Mouse (Mus musculus) adrenal gland, postnatal 14 days (tissue): ENCODE data around the gene Apobec4. TPM values are rescaled to one million over a fixed set of nuclear protein-coding genes. Genes with fewer than 3 reads are reported as not detected.
"Not testable (repeated sequence)": the region's sequence is repeated elsewhere in the genome, so short reads cannot be mapped to it uniquely, and the experiment has no call there.

Source experiments
- DNase-seq: peaks from one replicate; pipeline ENCODE4 v3.0.0; 2021; ENCODE audit warnings: mixed read lengths
- total RNA-seq: library from RNA; stranded (reverse); gene quantifications from 2 replicates; pipeline ENCODE4 v1.2.3, GENCODE M21; 2021

Gene Apobec4
- total RNA-seq, 1 experiment from 2014 or later = not detected

GRCm38 (mm10) chr1:152766804-152767748 is 16.7 kb downstream of the Apobec4 start:
- DNase-seq = no peak

- DNase-seq = peak; percentile 86
Measured at GRCm38 (mm10) chr1:152767749-152768488, 17.6 kb downstream of the Apobec4 start.

- DNase-seq = no peak
Measured at GRCm38 (mm10) chr1:152771016-152771415, 20.7 kb downstream of the Apobec4 start.

GRCm38 (mm10) chr1:152774601-152775000 is 24.2 kb downstream of the Apobec4 start:
- not testable (repeated sequence) for DNase-seq

- peak; percentile 91 for DNase-seq
Measured at GRCm38 (mm10) chr1:152779071-152779737, 28.9 kb downstream of the Apobec4 start.

DNA sequence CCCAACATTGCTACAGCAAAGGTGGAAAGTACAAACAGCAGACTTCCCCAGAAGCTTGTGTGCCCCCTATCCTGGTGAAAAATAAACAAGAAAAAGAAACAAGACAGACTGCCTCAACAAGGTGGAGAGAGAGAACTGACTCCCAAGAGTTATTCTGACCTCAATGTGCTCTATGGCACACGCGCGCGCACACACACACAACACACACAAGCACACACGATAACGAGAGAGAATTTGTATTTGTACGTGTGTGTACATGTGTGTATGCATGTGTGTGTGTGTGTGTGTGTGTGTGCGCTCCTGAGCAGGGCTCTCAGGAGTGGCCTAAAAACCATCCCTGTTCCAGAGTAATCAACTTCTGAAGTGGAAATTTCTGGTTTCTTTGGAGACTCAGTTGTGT is 34.3 kb downstream of the Apobec4 start:
- DNase-seq = no peak

DNA sequence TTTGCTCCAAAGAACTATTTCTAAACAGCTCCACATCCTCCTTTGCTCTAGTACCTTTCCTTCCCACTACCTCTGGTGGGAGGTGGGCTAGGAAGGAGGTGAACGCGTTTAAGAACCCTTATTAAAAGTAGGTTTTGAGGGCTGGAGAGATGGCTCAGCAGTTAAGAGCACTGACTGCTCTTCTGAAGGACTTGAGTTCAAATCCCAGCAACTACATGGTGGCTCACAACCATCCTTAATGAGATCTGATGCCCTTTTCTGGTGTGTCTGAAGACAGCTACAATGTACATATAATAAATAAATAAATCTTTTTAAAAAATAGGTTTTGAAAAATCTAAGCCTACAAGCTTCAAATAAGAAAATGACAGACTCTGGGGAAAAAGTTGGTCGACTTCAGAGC is 35.1 kb downstream of the Apobec4 start:
- DNase-seq = not testable (repeated sequence)

GRCm38 (mm10) chr1:152786953-152787352 is 36.6 kb downstream of the Apobec4 start:
- no peak for DNase-seq

GRCm38 (mm10) chr1:152788121-152788660 is 37.8 kb downstream of the Apobec4 start:
- DNase-seq = no peak

- peak; percentile 56 for DNase-seq
Measured at GRCm38 (mm10) chr1:152790254-152790653, 39.9 kb downstream of the Apobec4 start.

- DNase-seq = peak; percentile 17
Measured at GRCm38 (mm10) chr1:152790821-152791220, 40.5 kb downstream of the Apobec4 start.

- peak; percentile 63 for DNase-seq
Measured at GRCm38 (mm10) chr1:152791269-152791668, 40.9 kb downstream of the Apobec4 start.

- DNase-seq = no peak
Measured at GRCm38 (mm10) chr1:152792736-152793494, 42.6 kb downstream of the Apobec4 start.

DNA sequence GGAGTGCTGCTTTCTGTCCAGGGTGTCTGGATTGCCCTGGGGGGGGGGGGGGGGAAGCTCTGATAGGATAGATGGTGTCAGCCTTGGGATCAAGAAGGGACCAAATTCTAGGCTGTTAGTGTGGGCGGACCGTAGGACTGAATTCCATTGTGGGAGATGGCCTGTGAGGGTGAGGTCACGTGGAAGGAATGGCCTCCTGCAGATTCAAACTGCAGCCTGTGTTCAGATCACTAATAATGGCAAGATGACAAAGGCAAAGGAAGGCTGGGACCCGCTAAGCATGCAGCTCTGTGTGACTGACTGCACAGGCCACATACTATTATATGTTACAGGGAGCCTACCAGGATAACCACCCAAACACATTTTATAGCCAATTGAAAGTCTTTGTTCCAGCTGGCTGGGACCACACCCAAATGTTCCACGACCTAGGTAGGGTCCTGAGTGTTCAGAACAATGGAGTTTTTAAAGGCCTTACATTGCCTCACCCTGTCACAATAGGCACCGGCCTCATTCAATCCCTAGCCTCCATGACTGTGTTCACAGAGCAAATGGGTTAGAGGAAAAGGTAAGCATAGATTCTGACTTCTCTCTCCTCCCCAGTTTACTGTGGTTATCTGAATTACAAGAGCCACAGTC is 43.3 kb downstream of the Apobec4 start:
- DNase-seq = no peak

DNA sequence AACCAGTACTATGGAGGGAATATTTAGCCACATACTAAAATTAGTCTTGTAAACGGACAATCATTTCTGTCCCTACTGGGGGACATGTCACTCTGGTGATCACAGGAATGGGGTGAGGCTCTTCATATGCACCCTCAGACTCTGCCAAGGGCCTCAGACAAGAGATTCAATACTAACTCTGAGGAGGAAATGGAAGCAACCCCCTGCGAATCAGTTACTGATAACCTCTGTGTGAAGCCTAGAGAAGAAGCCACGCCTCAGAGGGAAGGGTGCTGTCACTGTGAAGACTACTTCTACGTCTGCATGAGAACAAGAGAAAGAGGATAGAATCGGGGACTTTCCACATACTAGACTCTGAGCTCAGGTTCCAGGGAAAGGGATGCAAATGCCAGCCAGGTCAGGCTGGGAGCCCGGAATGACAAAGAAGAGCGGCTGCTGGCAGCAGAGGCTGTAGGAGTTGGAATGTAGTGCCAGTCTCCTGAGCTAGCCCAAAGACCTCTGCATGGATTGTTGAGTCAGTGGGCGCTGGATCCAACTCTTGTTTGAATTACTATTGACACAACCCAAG is 45.4 kb downstream of the Apobec4 start:
- DNase-seq = no peak

- DNase-seq = no peak
Measured at GRCm38 (mm10) chr1:152796683-152797263, 46.4 kb downstream of the Apobec4 start.

- DNase-seq = no peak
Measured at GRCm38 (mm10) chr1:152798125-152798524, 47.8 kb downstream of the Apobec4 start.

DNA sequence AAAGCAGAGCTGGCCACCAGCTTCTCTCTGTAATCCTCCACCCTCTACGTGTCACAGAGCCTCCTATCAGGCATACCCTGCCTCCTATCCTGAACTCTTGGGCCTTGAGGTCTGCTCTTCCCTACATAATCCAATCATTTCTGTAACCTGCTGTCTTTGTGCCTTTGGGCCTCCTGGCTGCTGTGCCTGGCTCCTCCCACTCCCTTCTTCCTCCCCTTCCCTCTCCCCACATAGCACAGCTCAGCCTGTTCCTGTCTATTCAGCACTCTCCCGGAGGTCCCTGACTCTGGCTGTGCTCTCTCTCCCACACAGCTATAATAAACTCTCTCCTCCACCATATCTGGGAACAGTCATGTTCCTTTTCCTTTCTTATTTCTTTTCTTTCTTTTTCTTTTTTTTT is 49.5 kb downstream of the Apobec4 start, which contains the start of gene Ncf2:
Ncf2 (plus strand) TSS at position 298 of the 400 bp plus-strand sequence.
- peak; percentile 24 for DNase-seq

GRCm38 (mm10) chr1:152800633-152801176 is 50.4 kb downstream of the Apobec4 start:
- DNase-seq = no peak

- DNase-seq = no peak
Measured at GRCm38 (mm10) chr1:152804907-152805306, 54.6 kb downstream of the Apobec4 start.
